In genomic region chr9:120602172-120602838, GRCm38 (mm10) we compare ENCODE assay signal across 8 mouse cellular contexts. TPM values are rescaled to one million over a fixed set of nuclear protein-coding genes. Genes with fewer than 3 reads are reported as not detected.
A peak's percentile ranks its signal among the peaks of the same experiment; 100 is the strongest.
DNase-seq lines count a peak whose midpoint lies in the region; ATAC-seq and TF ChIP-seq lines count a peak whose summit lies in the region.

No protein-coding gene starts in this region.

- peak; percentile 61 for ATAC-seq in forebrain, embryonic 15.5 days (replicated peaks)
- peak; percentile 79 for ATAC-seq in liver, embryonic 14.5 days (ENCODE audit: insufficient read depth)
- ATAC-seq in neural tube, embryonic 14.5 days (ENCODE audit: low read depth), result peak; percentile 44

- peaks cover 21% of the 10 kb centered on the region for H3K4me1 ChIP-seq in forebrain, embryonic 15.5 days
- 0 out of 4 replicates have a peak, but pooled peaks cover 0 to 2% of the 10 kb centered on the region in 2 experiments for H3K4me1 ChIP-seq in liver, embryonic 14.5 days (replicated peaks; ENCODE audit: control insufficient read depth in 2 of 2, insufficient read depth in 2 of 2, low read length in 1 of 2)
- H3K4me1 ChIP-seq in neural tube, embryonic 14.5 days (ENCODE audit: control insufficient read depth, insufficient read depth, low read length), result peaks cover 5% of the 10 kb centered on the region; the same call in 1 of the 2 replicates

- DNase-seq in frontal cortex, postnatal 10 days (ENCODE audit: low spot score in 2 of 2), result peak; percentile 25 to 37
- no peak for DNase-seq in frontal cortex, postnatal 25 days (ENCODE audit: low spot score in 2 of 2)
- peak; percentile 61 for DNase-seq in adrenal gland, postnatal 25 days
- DNase-seq in induced T-regulatory cell, adult 2 months (ENCODE audit: low read depth), result peak; percentile 15
- no peak for DNase-seq in liver, embryonic 14.5 days (ENCODE audit: low read depth in 3 of 3, low spot score in 3 of 3)
- no peak for DNase-seq in layer of hippocampus, adult 9-10 months (ENCODE audit: low spot score)

- H3K36me3 ChIP-seq in forebrain, embryonic 15.5 days, result no peaks in the 10 kb centered on the region
- no peaks in the 10 kb centered on the region for H3K36me3 ChIP-seq in liver, embryonic 14.5 days (replicated peaks; ENCODE audit: control insufficient read depth, insufficient read depth, low read depth)
- H3K36me3 ChIP-seq in neural tube, embryonic 14.5 days (ENCODE audit: control insufficient read depth, insufficient read depth, low read length), result no peaks in the 10 kb centered on the region

- H3K9ac ChIP-seq in forebrain, embryonic 15.5 days (replicated peaks), result peak overlapping the region; percentile 32
- no peak overlapping the region for H3K9ac ChIP-seq in liver, embryonic 14.5 days (replicated peaks)
- no peak overlapping the region for H3K9ac ChIP-seq in neural tube, embryonic 14.5 days (replicated peaks; ENCODE audit: low read depth, low read length)

- no peak for TF ChIP-seq CTCF in liver, embryonic 14.5 days (IDR thresholded peaks at IDR 0.05; ENCODE audit: low read depth)

- H3K9me3 ChIP-seq in forebrain, embryonic 15.5 days, result 0 out of 2 replicates have a peak, but pooled peaks cover 2% of the 10 kb centered on the region
- no peaks in the 10 kb centered on the region for H3K9me3 ChIP-seq in liver, embryonic 14.5 days (ENCODE audit: control insufficient read depth, low read length)
- H3K9me3 ChIP-seq in neural tube, embryonic 14.5 days (ENCODE audit: control insufficient read depth, low read length), result no peaks in the 10 kb centered on the region

- no peak for TF ChIP-seq EP300 in liver, embryonic 14.5 days (IDR thresholded peaks at IDR 0.05; ENCODE audit: low read depth)

- peak overlapping the region; percentile 40 for H3K4me2 ChIP-seq in forebrain, embryonic 15.5 days (replicated peaks)
- peak overlapping the region; percentile 38 for H3K4me2 ChIP-seq in liver, embryonic 14.5 days (ENCODE audit: low read depth)
- H3K4me2 ChIP-seq in neural tube, embryonic 14.5 days (ENCODE audit: low read depth, low read length), result peak overlapping the region; percentile 12; the same call in 1 of the 2 replicates

- no peaks in the 10 kb centered on the region for H3K27me3 ChIP-seq in forebrain, embryonic 15.5 days
- no peaks in the 10 kb centered on the region for H3K27me3 ChIP-seq in liver, embryonic 14.5 days (ENCODE audit: control insufficient read depth, insufficient read depth, low read length)
- H3K27me3 ChIP-seq in neural tube, embryonic 14.5 days (ENCODE audit: control insufficient read depth, insufficient read depth, low read length), result no peaks in the 10 kb centered on the region

- 52% methylated on average over 17 of the region's 17 CpGs for WGBS in forebrain, embryonic 15.5 days
- WGBS in liver, embryonic 14.5 days (ENCODE audit: insufficient replicate concordance), result 52% methylated on average over 17 of the region's 17 CpGs
- WGBS in neural tube, embryonic 14.5 days, result 59% methylated on average over 17 of the region's 17 CpGs

- H3K27ac ChIP-seq in forebrain, embryonic 15.5 days (replicated peaks), result peak overlapping the region; percentile 46; the same call in 1 of the 2 replicates
- H3K27ac ChIP-seq in liver, embryonic 14.5 days, result no peak overlapping the region
- no peak overlapping the region for H3K27ac ChIP-seq in neural tube, embryonic 14.5 days (ENCODE audit: low read depth, low read length)

- H3K4me3 ChIP-seq in forebrain, embryonic 15.5 days, result peak overlapping the region; percentile 11; the same call in 1 of the 2 replicates
- H3K4me3 ChIP-seq in liver, embryonic 14.5 days (ENCODE audit: insufficient read depth in 1 of 2, low read depth in 2 of 2, low read length in 2 of 2), result peak overlapping the region in 1 of 2 experiments; percentile 18; a peak in 1 of 4 replicates
- H3K4me3 ChIP-seq in neural tube, embryonic 14.5 days (ENCODE audit: low read depth, low read length), result no peak overlapping the region

RNA-seq across cellular contexts. Expression of gene Rpl14, which starts 31.1 kb away (rescaled TPM):
- total RNA-seq in adrenal gland, postnatal 25 days (2021), result 492 and 528 TPM in 2 replicates
- 406 and 432 TPM in 2 replicates for polyA plus RNA-seq in forebrain, embryonic 15.5 days (2015; fragmentation: Nextera tagmentation; extraction: Ambion mirVana)
- polyA plus RNA-seq in liver, embryonic 14.5 days (2012; rRNA removed), result 248 and 556 TPM in 2 replicates
- polyA plus RNA-seq in liver, embryonic 14.5 days (2014; fragmentation: Nextera tagmentation; extraction: Ambion mirVana), result 571 and 586 TPM in 2 replicates
- 488 and 509 TPM in 2 replicates for polyA plus RNA-seq in neural tube, embryonic 14.5 days (2014; fragmentation: Nextera tagmentation; extraction: Ambion mirVana)

Comparison
In these comparisons a context has a peak if more than half of its experiments do, and no peak if none do; other contexts are left out.
1. DNase-seq: peak in frontal cortex, postnatal 10 days (2 of 2), adrenal gland, postnatal 25 days (single experiment) and induced T-regulatory cell, adult 2 months (single experiment); none in frontal cortex, postnatal 25 days (0 of 2), liver, embryonic 14.5 days (0 of 3) and layer of hippocampus, adult 9-10 months (single experiment).
2. Peak in every context shown above with its lines, with median percentiles within 50 percentile points of each other: ATAC-seq and H3K4me2 ChIP-seq.